Mouse (Mus musculus): ENCODE data around the gene Gm5142. TPM values are rescaled to one million over a fixed set of nuclear protein-coding genes. Genes with fewer than 3 reads are reported as not detected.

The Gm5142 gene
- polyA plus RNA-seq (2012; rRNA removed), result not detected in 2 replicates

GRCm38 (mm10) chr14:59178649-59179048 is at the start of gene Gm5142:
TSS of gene Gm5142 (minus strand) at chr14:59178749.

GRCm38 (mm10) chr14:59200711-59201603 is 22.4 kb upstream of the Gm5142 start, which contains the start of gene Rcbtb1:
TSS of gene Rcbtb1 (plus strand) at chr14:59201209.

GRCm38 (mm10) chr14:59142793-59143192 is 35.8 kb downstream of the Gm5142 start, which contains the start of gene 1700129C05Rik:
TSS of gene 1700129C05Rik (minus strand) at chr14:59142893.

Other genes starting within 250 kb of the Gm5142 start
- gene 1700129C05Rik, start 35.9 kb downstream of the Gm5142 start, polyA plus RNA-seq (2012; rRNA removed), result not detected in 2 replicates
- gene Rcbtb1, start 22.5 kb upstream of the Gm5142 start, polyA plus RNA-seq (2012; rRNA removed), result 15.4 and 16.2 TPM in 2 replicates
- gene Gm6904, start 81.5 kb upstream of the Gm5142 start, polyA plus RNA-seq (2012; rRNA removed), result 0.05 and 0.06 TPM in 2 replicates
- 0.72 and 1.1 TPM in 2 replicates for gene Phf11a, start 118.8 kb upstream of the Gm5142 start, polyA plus RNA-seq (2012; rRNA removed)
- 2.5 and 2.7 TPM in 2 replicates for gene Phf11b, start 162.6 kb upstream of the Gm5142 start, polyA plus RNA-seq (2012; rRNA removed)
- gene Phf11d, start 186.7 kb upstream of the Gm5142 start, polyA plus RNA-seq (2012; rRNA removed), result 5.0 and 6.2 TPM in 2 replicates
- gene Phf11c, start 216.6 kb upstream of the Gm5142 start, polyA plus RNA-seq (2012; rRNA removed), result 1.0 TPM in 2 replicates

All from liver, embryonic 18 days (tissue).